Mouse (Mus musculus): Measurements from ENCODE around the gene Astn1.
A peak's percentile ranks its signal among the peaks of the same experiment; 100 is the strongest.

Gene Astn1

GRCm38 (mm10) chr1:158632935-158633334 lies 270.9 kb downstream of the Astn1 start:
- no peak for DNase-seq

- no peak for DNase-seq
These were observed 271.4 kb downstream of the Astn1 start for GRCm38 (mm10) chr1:158633441-158633840.

- DNase-seq = peak; percentile 34 to 39
These were observed 279.2 kb downstream of the Astn1 start for GRCm38 (mm10) chr1:158641306-158641705.

GRCm38 (mm10) chr1:158642247-158642646 lies 280.2 kb downstream of the Astn1 start:
- DNase-seq = no peak

- DNase-seq = no peak
These were observed 290.7 kb downstream of the Astn1 start for GRCm38 (mm10) chr1:158652799-158653198.

- DNase-seq = peak; percentile 46 to 54
These were observed 291.9 kb downstream of the Astn1 start for GRCm38 (mm10) chr1:158653808-158654520.

GRCm38 (mm10) chr1:158654571-158655205 lies 292.6 kb downstream of the Astn1 start:
- no peak for DNase-seq

- no peak for DNase-seq
These were observed 294.9 kb downstream of the Astn1 start for GRCm38 (mm10) chr1:158656986-158657385.

- DNase-seq = no peak
These were observed 303.9 kb downstream of the Astn1 start for GRCm38 (mm10) chr1:158666001-158666400.

- DNase-seq = peak; percentile 45 to 56
These were observed 308.0 kb downstream of the Astn1 start for GRCm38 (mm10) chr1:158669971-158670592.

GRCm38 (mm10) chr1:158687726-158688125 lies 325.7 kb downstream of the Astn1 start:
- no peak for DNase-seq

GRCm38 (mm10) chr1:158697423-158697822 lies 335.4 kb downstream of the Astn1 start:
- DNase-seq = no peak

- no peak for DNase-seq
These were observed 335.9 kb downstream of the Astn1 start for GRCm38 (mm10) chr1:158697859-158698569.

- no peak for DNase-seq
These were observed 337.2 kb downstream of the Astn1 start for GRCm38 (mm10) chr1:158699276-158699675.

- DNase-seq = no peak
These were observed 338.1 kb downstream of the Astn1 start for GRCm38 (mm10) chr1:158700147-158700546.

GRCm38 (mm10) chr1:158701336-158701735 lies 339.3 kb downstream of the Astn1 start:
- no peak for DNase-seq

- DNase-seq = peak; percentile 11 to 38
These were observed 351.4 kb downstream of the Astn1 start for GRCm38 (mm10) chr1:158713301-158714095.

- DNase-seq = no peak
These were observed 370.9 kb downstream of the Astn1 start for GRCm38 (mm10) chr1:158732868-158733496.

- no peak for DNase-seq
These were observed 377.3 kb downstream of the Astn1 start for GRCm38 (mm10) chr1:158739132-158739919.

GRCm38 (mm10) chr1:158740161-158740766 lies 378.2 kb downstream of the Astn1 start:
- DNase-seq = no peak

- no peak for DNase-seq
These were observed 378.9 kb downstream of the Astn1 start for GRCm38 (mm10) chr1:158740949-158741348.

All from cerebellum, adult 18-20 months (tissue).